Mouse (Mus musculus) right cerebral cortex, adult 18-20 months (tissue): Measurements from ENCODE around the gene Rhox2f.
"Not testable (repeated sequence)": the region's sequence is repeated elsewhere in the genome, so short reads cannot be mapped to it uniquely, and the experiment has no call there.

Experiments
- DNase-seq: peaks from one replicate; pipeline ENCODE4 v3.0.0; 2022; ENCODE audit warnings: mixed read lengths

The Rhox2f gene

DNA sequence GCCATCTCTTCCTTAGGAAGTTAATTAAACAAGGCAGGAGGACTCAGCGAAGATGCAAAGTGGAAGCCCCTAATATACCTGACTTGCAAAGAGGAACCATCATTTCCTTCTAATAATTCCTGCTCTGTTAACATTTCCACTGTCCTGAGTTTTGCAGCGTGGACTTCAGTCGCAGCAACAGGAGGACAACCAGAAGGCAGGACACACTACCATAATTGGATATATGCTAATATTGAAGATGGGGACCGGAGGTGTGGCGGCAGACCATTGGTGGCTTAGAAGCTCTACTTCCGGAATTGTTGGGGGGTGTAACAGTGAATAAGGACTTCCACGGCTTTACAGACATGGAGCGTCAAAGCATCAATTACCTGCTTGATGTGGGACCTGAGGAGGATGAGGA, at the start of gene Rhox2f:
Gene Rhox2f (plus strand): TSS at position 301 of the 400 bp plus-strand sequence.
- DNase-seq, result not testable (repeated sequence)

DNA sequence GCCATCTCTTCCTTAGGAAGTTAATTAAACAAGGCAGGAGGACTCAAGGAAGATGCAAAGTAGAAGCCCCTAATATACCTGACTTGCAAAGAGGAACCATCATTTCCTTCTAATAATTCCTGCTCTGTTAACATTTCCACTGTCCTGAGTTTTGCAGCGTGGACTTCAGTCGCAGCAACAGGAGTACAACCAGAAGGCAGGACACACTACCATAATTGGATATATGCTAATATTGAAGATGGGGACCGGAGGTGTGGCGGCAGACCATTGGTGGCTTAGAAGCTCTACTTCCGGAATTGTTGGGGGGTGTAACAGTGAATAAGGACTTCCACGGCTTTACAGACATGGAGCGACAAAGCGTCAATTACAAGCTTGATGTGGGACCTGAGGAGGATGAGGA, 41.1 kb upstream of the Rhox2f start, which contains the start of gene Rhox2e:
Gene Rhox2e (plus strand): TSS at position 301 of the 400 bp plus-strand sequence.
- DNase-seq, result not testable (repeated sequence)

DNA sequence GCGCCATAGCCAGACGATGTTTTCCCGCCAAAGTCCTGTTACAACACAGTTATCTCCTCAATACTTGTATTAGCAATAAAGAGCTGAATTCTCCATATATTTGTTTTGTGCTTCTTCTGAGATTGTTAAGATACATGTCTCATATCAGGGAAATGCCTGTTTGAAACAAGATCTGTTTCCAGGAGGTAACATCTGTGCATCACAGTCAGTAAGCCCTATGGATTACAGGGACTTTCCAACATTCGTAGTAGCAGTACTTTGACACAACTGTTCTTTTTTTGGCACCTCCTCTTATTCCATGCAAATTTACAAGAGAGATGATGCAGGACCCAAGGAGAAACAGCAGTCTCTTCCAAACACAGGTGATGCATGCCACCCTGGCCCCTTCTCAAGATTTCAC, 29.5 kb upstream of the Rhox2f start, which contains the start of gene Rhox3e:
Gene Rhox3e (plus strand): TSS at position 301 of the 400 bp plus-strand sequence.
- DNase-seq, result not testable (repeated sequence)

DNA sequence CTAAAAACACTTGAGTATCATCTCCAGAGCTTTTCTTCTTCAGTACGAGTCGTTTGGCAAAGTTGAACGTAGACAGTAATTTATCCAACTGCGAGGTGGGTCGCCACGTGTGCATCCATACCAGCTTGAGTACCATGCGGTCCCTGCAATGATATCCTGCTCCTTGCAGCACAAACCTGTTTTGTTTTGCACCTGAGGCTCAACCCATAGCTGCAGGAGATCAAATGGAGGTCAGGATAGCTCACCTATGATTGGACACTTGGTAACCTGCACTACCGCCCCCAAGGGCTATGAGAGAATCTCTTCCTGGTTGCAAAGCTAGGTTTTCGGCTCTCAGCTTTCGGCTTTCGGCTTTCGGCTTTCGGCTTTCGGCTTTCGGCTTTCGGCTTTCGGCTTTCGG, 14.1 kb upstream of the Rhox2f start, which contains the start of gene Rhox4e:
Gene Rhox4e (plus strand): TSS at position 301 of the 400 bp plus-strand sequence.
- not testable (repeated sequence) for DNase-seq

DNA sequence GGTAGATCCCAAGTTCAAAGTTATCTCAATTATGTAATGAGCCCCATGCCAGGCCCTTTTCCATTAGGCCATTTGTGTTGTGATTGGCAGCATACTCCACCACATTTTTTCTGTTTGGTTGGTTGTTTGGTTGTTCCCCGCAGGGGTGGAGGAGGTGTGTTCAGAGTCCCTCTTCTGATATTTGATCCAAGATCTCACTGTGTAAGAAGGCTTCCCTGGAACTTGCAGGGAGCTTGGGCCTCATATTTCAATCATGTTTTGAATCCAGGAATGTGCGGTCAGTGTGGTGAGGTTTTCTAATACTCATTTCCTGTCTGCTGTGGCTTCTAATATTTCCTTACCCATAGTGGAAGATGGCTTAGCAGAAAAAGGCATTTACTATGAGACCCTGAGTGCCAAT, 1.4 kb downstream of the Rhox2f start:
- DNase-seq, result not testable (repeated sequence)

DNA sequence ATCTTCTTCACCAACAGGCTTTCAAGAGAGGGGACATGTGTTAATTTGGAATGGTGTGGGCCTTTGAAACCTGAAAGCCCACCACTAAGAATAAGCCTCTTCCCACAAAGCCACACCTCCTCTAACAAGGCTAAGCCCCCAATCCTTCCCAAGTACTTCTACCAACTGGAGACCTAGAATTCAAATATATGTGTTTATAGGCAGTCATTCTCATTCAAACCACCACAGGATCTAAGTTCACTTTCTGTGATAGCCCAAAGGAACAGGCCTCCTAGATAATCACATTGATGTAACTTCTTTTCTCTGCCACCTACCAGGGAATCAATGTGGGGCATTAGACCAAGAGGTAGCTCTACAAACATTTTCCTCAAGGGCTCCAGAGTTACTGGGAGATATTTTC, 9.5 kb downstream of the Rhox2f start, which contains the start of gene Rhox3f:
Gene Rhox3f (plus strand): TSS at position 301 of the 400 bp plus-strand sequence.
- DNase-seq, result not testable (repeated sequence)

DNA sequence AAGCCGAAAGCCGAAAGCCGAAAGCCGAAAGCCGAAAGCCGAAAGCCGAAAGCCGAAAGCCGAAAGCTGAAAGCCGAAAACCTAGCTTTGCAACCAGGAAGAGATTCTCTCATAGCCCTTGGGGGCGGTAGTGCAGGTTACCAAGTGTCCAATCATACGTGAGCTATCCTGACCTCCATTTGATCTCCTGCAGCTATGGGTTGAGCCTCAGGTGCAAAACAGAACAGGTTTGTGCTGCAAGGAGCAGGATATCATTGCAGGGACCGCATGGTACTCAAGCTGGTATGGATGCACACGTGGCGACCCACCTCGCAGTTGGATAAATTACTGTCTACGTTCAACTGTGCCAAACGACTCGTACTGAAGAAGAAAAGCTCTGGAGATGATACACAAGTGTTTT, 36.4 kb downstream of the Rhox2f start, which contains the start of gene Rhox4f:
Gene Rhox4f (minus strand): TSS at position 101 of the 400 bp plus-strand sequence.
- DNase-seq, result not testable (repeated sequence)
